ENCODE assay signal across 12 mouse cellular contexts in genomic region chr7:112203937-112204336, GRCm38 (mm10). TPM values are rescaled to one million over a fixed set of nuclear protein-coding genes. Genes with fewer than 3 reads are reported as not detected.
A peak's percentile ranks its signal among the peaks of the same experiment; 100 is the strongest.
DNase-seq lines count a peak whose midpoint lies in the region; ATAC-seq and TF ChIP-seq lines count a peak whose summit lies in the region.
"Had no signal": no experiment of that assay in that cellular context is flagged by ENCODE, and none has a peak within 500 bp of the region (broad histone marks: within the 10 kb centered on the region; RNA-seq: fewer than 3 reads in every experiment).

No protein-coding gene starts in this region.

- H3K4me3 ChIP-seq in heart, embryonic 13.5 days = no peak overlapping the region
- H3K4me3 ChIP-seq in lung, embryonic 14.5 days (ENCODE audit: low read depth, low read length) = no peak overlapping the region
- H3K4me3 ChIP-seq in stomach, embryonic 16.5 days (replicated peaks; ENCODE audit: low read length) = no peak overlapping the region

- no peak for TF ChIP-seq CTCF in lung, embryonic 14.5 days (IDR thresholded peaks at IDR 0.05; ENCODE audit: low read depth)

- WGBS in heart, embryonic 13.5 days = 64% methylated on average over 5 of the region's 5 CpGs
- WGBS in lung, embryonic 14.5 days = 65% methylated on average over 5 of the region's 5 CpGs
- 61% methylated on average over 5 of the region's 5 CpGs for WGBS in stomach, embryonic 16.5 days

- H3K9ac ChIP-seq in heart, embryonic 13.5 days = 0 out of 2 replicates have a peak overlapping the region, but pooled peaks have one; percentile 66
- H3K9ac ChIP-seq in lung, embryonic 14.5 days = no peak overlapping the region
- no peak overlapping the region for H3K9ac ChIP-seq in stomach, embryonic 16.5 days (ENCODE audit: low read length)
- H3K9ac ChIP-seq: liver, embryonic 14.5 days had no signal

- H3K27me3 ChIP-seq in heart, embryonic 13.5 days (replicated peaks) = no peaks in the 10 kb centered on the region
- no peaks in the 10 kb centered on the region for H3K27me3 ChIP-seq in lung, embryonic 14.5 days (ENCODE audit: insufficient read depth, low read length)
- H3K27me3 ChIP-seq in stomach, embryonic 16.5 days (ENCODE audit: control insufficient read depth, insufficient read depth, low read length) = no peaks in the 10 kb centered on the region

- peaks cover 48% of the 10 kb centered on the region for H3K4me1 ChIP-seq in heart, embryonic 13.5 days
- H3K4me1 ChIP-seq in lung, embryonic 14.5 days (ENCODE audit: insufficient read depth) = no peaks in the 10 kb centered on the region
- H3K4me1 ChIP-seq in stomach, embryonic 16.5 days (ENCODE audit: control insufficient read depth, insufficient read depth, low read length) = peaks cover 24% of the 10 kb centered on the region

- no peak for ATAC-seq in heart, embryonic 13.5 days (ENCODE audit: extremely low read depth, insufficient number of reproducible peaks, low FRiP score, low TSS enrichment)
- no peak for ATAC-seq in lung, embryonic 14.5 days (ENCODE audit: insufficient read depth)
- no peak for ATAC-seq in stomach, embryonic 16.5 days (ENCODE audit: insufficient read depth, low FRiP score)

- H3K9me3 ChIP-seq in heart, embryonic 13.5 days = no peaks in the 10 kb centered on the region
- no peaks in the 10 kb centered on the region for H3K9me3 ChIP-seq in lung, embryonic 14.5 days (ENCODE audit: low read depth, low read length)
- H3K9me3 ChIP-seq in stomach, embryonic 16.5 days (replicated peaks; ENCODE audit: control insufficient read depth, low read length) = no peaks in the 10 kb centered on the region

- no peaks in the 10 kb centered on the region for H3K36me3 ChIP-seq in heart, embryonic 13.5 days
- H3K36me3 ChIP-seq in lung, embryonic 14.5 days (ENCODE audit: insufficient read depth) = no peaks in the 10 kb centered on the region
- H3K36me3 ChIP-seq in stomach, embryonic 16.5 days (ENCODE audit: control insufficient read depth, insufficient read depth, low read length) = no peaks in the 10 kb centered on the region

- H3K27ac ChIP-seq in heart, embryonic 13.5 days (replicated peaks) = peak overlapping the region; percentile 93
- 0 out of 2 replicates have a peak overlapping the region, but pooled peaks have one; percentile 3 for H3K27ac ChIP-seq in lung, embryonic 14.5 days (ENCODE audit: low read depth)
- H3K27ac ChIP-seq in stomach, embryonic 16.5 days (ENCODE audit: low read length) = peak overlapping the region; percentile 82
- H3K27ac ChIP-seq: liver, embryonic 14.5 days had no signal

- no peak overlapping the region; the same call in 1 of the 2 replicates for H3K4me2 ChIP-seq in heart, embryonic 13.5 days
- no peak overlapping the region for H3K4me2 ChIP-seq in lung, embryonic 14.5 days
- no peak overlapping the region for H3K4me2 ChIP-seq in stomach, embryonic 16.5 days (ENCODE audit: low read depth, low read length)

- DNase-seq in heart, adult 11 months = no peak
- no peak for DNase-seq in lung, embryonic 14.5 days
- DNase-seq in lung, postnatal 36 days = no peak
- DNase-seq in cerebellum, postnatal 10 days = peak; percentile 79 to 80
- no peak for DNase-seq in spleen, postnatal 4 days (ENCODE audit: low spot score in 2 of 2)
- DNase-seq in adrenal gland, adult 8-10 months = no peak
- DNase-seq: gastrocnemius, postnatal 14 days; lung, postnatal 4 days had no signal

RNA-seq across cellular contexts. Expression of gene Mical2, which starts 21.7 kb away (rescaled TPM):
- 105 and 109 TPM in 2 replicates for polyA plus RNA-seq in heart, embryonic 13.5 days (2015; fragmentation: Nextera tagmentation; extraction: Ambion mirVana)
- 15.3 and 18.3 TPM in 2 replicates for polyA plus RNA-seq in lung, embryonic 14.5 days (2014; fragmentation: Nextera tagmentation; extraction: Ambion mirVana)
- polyA plus RNA-seq in stomach, embryonic 16.5 days (2015; fragmentation: Nextera tagmentation; extraction: Ambion mirVana) = 13.2 and 15.5 TPM in 2 replicates
- 10 to 100 TPM in 2 of 4 experiments, 1 to 10 TPM in 2; 7.7 to 16.3 (median 10.9) TPM for total RNA-seq in adrenal gland, adult 8-10 months (2022)

RNA-seq across cellular contexts. Expression of gene Dkk3, which starts 45.1 kb away (rescaled TPM):
- polyA plus RNA-seq in heart, embryonic 13.5 days (2015; fragmentation: Nextera tagmentation; extraction: Ambion mirVana) = 74.7 and 91.0 TPM in 2 replicates
- polyA plus RNA-seq in lung, embryonic 14.5 days (2014; fragmentation: Nextera tagmentation; extraction: Ambion mirVana) = 25.1 and 28.1 TPM in 2 replicates
- polyA plus RNA-seq in stomach, embryonic 16.5 days (2015; fragmentation: Nextera tagmentation; extraction: Ambion mirVana) = 45.4 and 53.6 TPM in 2 replicates
- 10 to 100 TPM; 22.5 to 28.9 (median 24.0) TPM for total RNA-seq in adrenal gland, adult 8-10 months (2022)
- total RNA-seq: neutrophil, adult 5-6 weeks had no signal

Comparison
In these comparisons a context has a peak if more than half of its experiments do, and no peak if none do; other contexts are left out.
1. H3K27ac ChIP-seq: peak in every context shown above with its lines; median percentile 93 in heart, embryonic 13.5 days; 82 in stomach, embryonic 16.5 days; 3 in lung, embryonic 14.5 days.
2. DNase-seq: peak in cerebellum, postnatal 10 days (2 of 2); none in heart, adult 11 months (single experiment), lung, embryonic 14.5 days (single experiment), lung, postnatal 36 days (single experiment), spleen, postnatal 4 days (0 of 2) and adrenal gland, adult 8-10 months (single experiment).